ENCODE assay signal across 10 mouse cellular contexts in the genomic region with DNA sequence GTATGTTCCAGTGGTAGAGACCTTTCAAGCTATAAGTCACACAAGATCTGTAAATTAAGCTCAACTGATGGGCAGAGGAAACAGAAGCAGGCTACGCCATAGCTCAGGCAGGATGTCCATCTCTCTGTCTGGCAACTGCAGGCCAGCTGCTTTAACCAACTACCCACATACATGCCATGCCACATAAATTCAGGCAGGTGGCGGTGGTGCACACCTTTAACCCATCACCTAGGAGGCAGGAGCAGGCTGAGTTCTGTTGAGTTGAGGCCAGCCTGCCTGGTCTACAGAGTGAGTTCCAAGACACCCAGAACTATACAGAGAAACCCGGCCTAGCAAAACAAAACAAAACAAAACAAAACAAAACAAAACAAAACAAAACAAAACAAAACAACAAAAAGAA.
A peak's percentile ranks its signal among the peaks of the same experiment; 100 is the strongest.
DNase-seq lines count a peak whose midpoint lies in the region; ATAC-seq lines count a peak whose summit lies in the region.
"Had no signal": no experiment of that assay in that cellular context is flagged by ENCODE, and none has a peak within 500 bp of the region (broad histone marks: within the 10 kb centered on the region; RNA-seq: fewer than 3 reads in every experiment).

No protein-coding gene starts in this region.

- ATAC-seq in midbrain, embryonic 11.5 days (ENCODE audit: low FRiP score), result no peak
- ATAC-seq in midbrain, embryonic 13.5 days, result no peak

- H3K4me1 ChIP-seq in heart, embryonic 10.5 days, result no peaks in the 10 kb centered on the region
- H3K4me1 ChIP-seq in midbrain, embryonic 11.5 days (ENCODE audit: control insufficient read depth, insufficient read depth, low read length), result no peaks in the 10 kb centered on the region
- H3K4me1 ChIP-seq in midbrain, embryonic 13.5 days (replicated peaks), result no peaks in the 10 kb centered on the region
- H3K4me1 ChIP-seq in embryonic facial prominence, embryonic 10.5 days, result no peaks in the 10 kb centered on the region
- H3K4me1 ChIP-seq: midbrain, embryonic 12.5 days had no signal

- H3K4me3 ChIP-seq in heart, embryonic 10.5 days, result no peak overlapping the region
- no peak overlapping the region for H3K4me3 ChIP-seq in midbrain, embryonic 11.5 days (ENCODE audit: low read depth, low read length)
- H3K4me3 ChIP-seq in midbrain, embryonic 13.5 days (replicated peaks), result no peak overlapping the region
- H3K4me3 ChIP-seq in embryonic facial prominence, embryonic 10.5 days, result no peak overlapping the region
- H3K4me3 ChIP-seq: midbrain, embryonic 12.5 days had no signal

- no peak overlapping the region for H3K4me2 ChIP-seq in midbrain, embryonic 11.5 days
- no peak overlapping the region for H3K4me2 ChIP-seq in midbrain, embryonic 13.5 days (replicated peaks)
- H3K4me2 ChIP-seq: midbrain, embryonic 12.5 days had no signal

- DNase-seq in heart, embryonic 10.5 days (ENCODE audit: low spot score), result peak; percentile 76
- no peak for DNase-seq in heart, postnatal 25 days (ENCODE audit: low spot score)
- peak; percentile 68 for DNase-seq in midbrain, embryonic 11.5 days (ENCODE audit: low spot score, missing footprints)
- peak; percentile 35 for DNase-seq in embryonic facial prominence, embryonic 10.5 days (ENCODE audit: low spot score)
- DNase-seq in retina, postnatal 1 day, result peak; percentile 24
- DNase-seq in frontal cortex, postnatal 10 days (ENCODE audit: low spot score in 2 of 2), result no peak
- DNase-seq in left cerebral cortex, adult 8-10 months (ENCODE audit: low spot score in 2 of 2), result no peak
- DNase-seq: cerebellum, adult 11 months had no signal

- intact Hi-C loops in heart, postnatal 25 days (cut with DNase I), result no loop called here

- H3K36me3 ChIP-seq in heart, embryonic 10.5 days, result no peaks in the 10 kb centered on the region
- H3K36me3 ChIP-seq in midbrain, embryonic 11.5 days (ENCODE audit: control insufficient read depth, insufficient read depth, low read length), result no peaks in the 10 kb centered on the region
- H3K36me3 ChIP-seq in midbrain, embryonic 13.5 days, result no peaks in the 10 kb centered on the region
- H3K36me3 ChIP-seq in embryonic facial prominence, embryonic 10.5 days (replicated peaks), result no peaks in the 10 kb centered on the region
- H3K36me3 ChIP-seq: midbrain, embryonic 12.5 days had no signal

- H3K9me3 ChIP-seq in heart, embryonic 10.5 days, result no peaks in the 10 kb centered on the region
- H3K9me3 ChIP-seq in midbrain, embryonic 11.5 days (ENCODE audit: control insufficient read depth, low read length), result no peaks in the 10 kb centered on the region
- no peaks in the 10 kb centered on the region for H3K9me3 ChIP-seq in midbrain, embryonic 13.5 days
- H3K9me3 ChIP-seq in embryonic facial prominence, embryonic 10.5 days, result no peaks in the 10 kb centered on the region
- H3K9me3 ChIP-seq: midbrain, embryonic 12.5 days had no signal

- 43% methylated on average over 3 of the region's 3 CpGs for WGBS in heart, embryonic 10.5 days
- WGBS in midbrain, embryonic 11.5 days, result 66% methylated on average over 3 of the region's 3 CpGs
- 67% methylated on average over 3 of the region's 3 CpGs for WGBS in midbrain, embryonic 13.5 days
- 61% methylated on average over 3 of the region's 3 CpGs for WGBS in embryonic facial prominence, embryonic 10.5 days

- H3K27me3 ChIP-seq in heart, embryonic 10.5 days (ENCODE audit: insufficient read depth, poor library complexity, severe bottlenecking), result no peaks in the 10 kb centered on the region
- H3K27me3 ChIP-seq in midbrain, embryonic 11.5 days (ENCODE audit: control insufficient read depth, insufficient read depth, low read length), result no peaks in the 10 kb centered on the region
- no peaks in the 10 kb centered on the region for H3K27me3 ChIP-seq in midbrain, embryonic 13.5 days
- no peaks in the 10 kb centered on the region for H3K27me3 ChIP-seq in embryonic facial prominence, embryonic 10.5 days (replicated peaks; ENCODE audit: low read depth, poor library complexity, severe bottlenecking)
- H3K27me3 ChIP-seq: midbrain, embryonic 12.5 days had no signal

- no peak overlapping the region for H3K9ac ChIP-seq in midbrain, embryonic 11.5 days (ENCODE audit: low read length)
- H3K9ac ChIP-seq in midbrain, embryonic 13.5 days (replicated peaks), result no peak overlapping the region
- H3K9ac ChIP-seq: midbrain, embryonic 12.5 days had no signal

- H3K27ac ChIP-seq in heart, embryonic 10.5 days, result no peak overlapping the region
- H3K27ac ChIP-seq in midbrain, embryonic 11.5 days (ENCODE audit: low read depth, low read length), result no peak overlapping the region
- H3K27ac ChIP-seq in midbrain, embryonic 13.5 days, result no peak overlapping the region
- no peak overlapping the region for H3K27ac ChIP-seq in embryonic facial prominence, embryonic 10.5 days (replicated peaks)
- H3K27ac ChIP-seq: midbrain, embryonic 12.5 days had no signal

Comparison
In these comparisons a context has a peak if more than half of its experiments do, and no peak if none do; other contexts are left out.
1. DNase-seq: peak in heart, embryonic 10.5 days (single experiment), midbrain, embryonic 11.5 days (single experiment), embryonic facial prominence, embryonic 10.5 days (single experiment) and retina, postnatal 1 day (single experiment); none in heart, postnatal 25 days (single experiment), frontal cortex, postnatal 10 days (0 of 2) and left cerebral cortex, adult 8-10 months (0 of 2).